In genomic region chr11:119022895-119023615, GRCm38 (mm10) we compare ENCODE assay signal across 8 mouse cellular contexts. TPM values are rescaled to one million over a fixed set of nuclear protein-coding genes. Genes with fewer than 3 reads are reported as not detected.
DNase-seq lines count a peak whose midpoint lies in the region; ATAC-seq and TF ChIP-seq lines count a peak whose summit lies in the region.

Gene Cbx2 (plus strand): TSS chr11:119022962.

- peaks cover 11% of the 10 kb centered on the region for H3K4me1 ChIP-seq in intestine, postnatal 0 days (replicated peaks; ENCODE audit: control insufficient read depth, insufficient read depth, low read length)
- peaks cover 29% of the 10 kb centered on the region for H3K4me1 ChIP-seq in limb, embryonic 11.5 days (ENCODE audit: control insufficient read depth, insufficient read depth, low read length)
- H3K4me1 ChIP-seq in midbrain, embryonic 11.5 days (ENCODE audit: control insufficient read depth, insufficient read depth, low read length): peaks cover 28% of the 10 kb centered on the region

- peak within 1 kb of the TSS; percentile 65 for H3K9ac ChIP-seq in intestine, postnatal 0 days (ENCODE audit: low read depth, low read length)
- H3K9ac ChIP-seq in limb, embryonic 11.5 days (ENCODE audit: low read length): peak within 1 kb of the TSS; percentile 99
- H3K9ac ChIP-seq in midbrain, embryonic 11.5 days (ENCODE audit: low read length): peak within 1 kb of the TSS; percentile 93

- WGBS in intestine, postnatal 0 days: under 1% methylated on average over 81 of the region's 99 CpGs
- under 1% methylated on average over 75 of the region's 99 CpGs for WGBS in limb, embryonic 11.5 days
- WGBS in midbrain, embryonic 11.5 days: under 1% methylated on average over 80 of the region's 99 CpGs

- H3K36me3 ChIP-seq in intestine, postnatal 0 days (ENCODE audit: control insufficient read depth, insufficient read depth): peaks cover 17% of the 10 kb centered on the region
- peaks cover 13% of the 10 kb centered on the region for H3K36me3 ChIP-seq in limb, embryonic 11.5 days (ENCODE audit: control insufficient read depth, insufficient read depth, low read length)
- H3K36me3 ChIP-seq in midbrain, embryonic 11.5 days (ENCODE audit: control insufficient read depth, insufficient read depth, low read length): peaks cover 17% of the 10 kb centered on the region

- H3K4me3 ChIP-seq in intestine, postnatal 0 days (ENCODE audit: low read depth, low read length): peak within 1 kb of the TSS; percentile 85
- peak within 1 kb of the TSS; percentile 99 for H3K4me3 ChIP-seq in limb, embryonic 11.5 days (ENCODE audit: low read depth, low read length)
- peak within 1 kb of the TSS; percentile 75 for H3K4me3 ChIP-seq in midbrain, embryonic 11.5 days (ENCODE audit: low read depth, low read length)

- DNase-seq in layer of hippocampus, adult 11-12 months (ENCODE audit: low spot score): peak; percentile 77
- no peak for DNase-seq in layer of hippocampus, adult 9-10 months (ENCODE audit: low spot score)
- peak; percentile 97 for DNase-seq in embryo, embryonic 11 days
- DNase-seq in heart, adult 11 months: peak; percentile 99
- DNase-seq in limb, embryonic 11.5 days (ENCODE audit: low spot score): peak; percentile 93
- peak; percentile 99 for DNase-seq in midbrain, embryonic 11.5 days (ENCODE audit: low spot score, missing footprints)
- peak; percentile 48 for DNase-seq in spleen, adult 12 weeks (ENCODE audit: low spot score)

- H3K4me2 ChIP-seq in intestine, postnatal 0 days (replicated peaks; ENCODE audit: low read depth): peak within 1 kb of the TSS; percentile 97
- peak within 1 kb of the TSS; percentile 94 for H3K4me2 ChIP-seq in limb, embryonic 11.5 days (ENCODE audit: low read depth, severe bottlenecking)
- H3K4me2 ChIP-seq in midbrain, embryonic 11.5 days: peak within 1 kb of the TSS; percentile 94

- peaks cover 12% of the 10 kb centered on the region for H3K27me3 ChIP-seq in intestine, postnatal 0 days (replicated peaks; ENCODE audit: control insufficient read depth, insufficient read depth, low read length)
- H3K27me3 ChIP-seq in limb, embryonic 11.5 days (ENCODE audit: control insufficient read depth, insufficient read depth, low read length): no peaks in the 10 kb centered on the region
- peaks cover 3% of the 10 kb centered on the region; the same call in 1 of the 2 replicates for H3K27me3 ChIP-seq in midbrain, embryonic 11.5 days (ENCODE audit: control insufficient read depth, insufficient read depth, low read length)

- peak; percentile 86 for ATAC-seq in intestine, postnatal 0 days
- peak; percentile 92 for ATAC-seq in limb, embryonic 11.5 days (ENCODE audit: insufficient number of reproducible peaks, low FRiP score, low TSS enrichment, low read depth)
- peak; percentile 91 for ATAC-seq in midbrain, embryonic 11.5 days (ENCODE audit: low FRiP score)

- H3K9me3 ChIP-seq in intestine, postnatal 0 days (ENCODE audit: control insufficient read depth): no peaks in the 10 kb centered on the region
- no peaks in the 10 kb centered on the region for H3K9me3 ChIP-seq in limb, embryonic 11.5 days (ENCODE audit: control insufficient read depth, low read length)
- no peaks in the 10 kb centered on the region for H3K9me3 ChIP-seq in midbrain, embryonic 11.5 days (ENCODE audit: control insufficient read depth, low read length)

- TF ChIP-seq CTCF in intestine, postnatal 0 days (IDR thresholded peaks at IDR 0.05; ENCODE audit: low read depth): no peak

- H3K27ac ChIP-seq in intestine, postnatal 0 days (ENCODE audit: low read depth, low read length): peak within 1 kb of the TSS; percentile 54
- H3K27ac ChIP-seq in limb, embryonic 11.5 days (replicated peaks; ENCODE audit: low read depth, low read length): peak within 1 kb of the TSS; percentile 95
- peak within 1 kb of the TSS; percentile 80 for H3K27ac ChIP-seq in midbrain, embryonic 11.5 days (ENCODE audit: low read depth, low read length)

RNA-seq across cellular contexts. Expression of gene Cbx2, which starts in this region (rescaled TPM):
- polyA plus RNA-seq in intestine, postnatal 0 days (2015; fragmentation: Nextera tagmentation; extraction: Ambion mirVana): 4.9 TPM in 2 replicates
- polyA plus RNA-seq in limb, embryonic 11.5 days (2014; fragmentation: Nextera tagmentation; extraction: Ambion mirVana): 121 and 131 TPM in 2 replicates
- polyA plus RNA-seq in midbrain, embryonic 11.5 days (2014; fragmentation: Nextera tagmentation; extraction: Ambion mirVana): 66.7 and 70.5 TPM in 2 replicates

Comparison
In these comparisons a context has a peak if more than half of its experiments do, and no peak if none do; other contexts are left out.
1. RNA of gene Cbx2 (polyA plus RNA-seq): 121 to 131 TPM in limb, embryonic 11.5 days and 66.7 to 70.5 TPM in midbrain, embryonic 11.5 days; 4.9 TPM in intestine, postnatal 0 days; every median in the first group is over 10 times any median in the second.
2. Peak in every context shown above with its lines, with median percentiles within 50 percentile points of each other: ATAC-seq, H3K27ac ChIP-seq, H3K4me2 ChIP-seq, H3K4me3 ChIP-seq and H3K9ac ChIP-seq.